Mouse (Mus musculus): ENCODE measurements around the gene Fdxacb1. TPM values are rescaled to one million over a fixed set of nuclear protein-coding genes. Genes with fewer than 3 reads are reported as not detected.

Gene Fdxacb1
- total RNA-seq, 2 experiments from 2014 or later = 4.6 to 4.8 TPM

GRCm38 (mm10) chr9:50752054-50752602 is 15.9 kb upstream of the Fdxacb1 start, which contains the start of gene Hspb2:
Hspb2 (minus strand) TSS chr9:50752354.
- intact Hi-C loops (cut with DNase I) = loop anchor here (2.0 kb wide), 1 partner anchor 15 kb away; no protein-coding TSS in a partner anchor
- Histone ChIP-seq H3K4me3 (peak within 1 kb of the TSS; percentile 45), H3K27ac (peak within 1 kb of the TSS; percentile 80)
- DNase-seq (ENCODE audit: extremely low spot score in 1 of 2, low spot score in 2 of 2) = no peak
- TF ChIP-seq CTCF (IDR thresholded peaks at IDR 0.05) = no peak

DNA sequence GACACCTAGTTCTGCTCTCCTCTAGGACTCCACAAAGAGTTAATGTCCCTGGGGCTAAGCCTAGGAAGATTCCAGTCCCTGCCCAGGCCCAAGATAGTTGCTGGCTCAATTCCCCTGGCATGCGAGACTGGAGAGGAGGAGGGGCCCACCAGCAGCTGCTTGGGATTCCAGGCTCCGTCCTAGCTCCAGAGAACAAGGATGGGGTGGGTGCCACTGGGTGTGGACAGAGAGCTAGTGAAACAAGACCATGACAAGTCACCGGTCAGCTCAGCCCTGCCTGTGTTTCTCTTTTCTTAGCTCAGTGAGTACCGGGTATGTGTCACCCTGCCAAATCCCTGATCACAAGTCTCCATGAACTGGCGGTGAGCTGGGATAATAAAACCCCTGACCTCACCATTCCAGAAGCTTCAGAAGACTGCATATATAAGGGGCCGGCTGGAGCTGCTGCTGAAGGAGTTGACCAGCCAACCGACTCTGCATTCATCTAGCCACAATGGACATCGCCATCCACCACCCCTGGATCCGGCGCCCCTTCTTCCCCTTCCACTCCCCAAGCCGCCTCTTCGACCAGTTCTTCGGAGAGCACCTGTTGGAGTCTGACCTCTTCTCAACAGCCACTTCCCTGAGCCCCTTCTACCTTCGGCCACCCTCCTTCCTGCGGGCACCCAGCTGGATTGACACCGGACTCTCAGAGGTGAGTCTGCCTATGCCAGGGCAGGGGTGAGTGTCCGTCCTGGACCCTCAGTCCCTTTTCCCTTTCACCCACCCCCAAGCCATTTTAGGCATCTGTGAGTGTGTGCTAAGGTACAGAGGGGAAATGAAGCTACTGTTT is 15.0 kb upstream of the Fdxacb1 start:
- peak; percentile 56 to 69 for DNase-seq (ENCODE audit: extremely low spot score in 1 of 2, low spot score in 2 of 2)
- no peak for TF ChIP-seq CTCF (IDR thresholded peaks at IDR 0.05)
- peak overlapping the region; percentile 45 for H3K4me3 ChIP-seq
- intact Hi-C loops (cut with DNase I) = loop anchor here (2.0 kb wide), 1 partner anchor 14 kb away; no protein-coding TSS in a partner anchor
- peak overlapping the region; percentile 80 for H3K27ac ChIP-seq

GRCm38 (mm10) chr9:50753947-50754346 is 14.1 kb upstream of the Fdxacb1 start:
- peak overlapping the region; percentile 45 for H3K4me3 ChIP-seq
- no peak for DNase-seq (ENCODE audit: extremely low spot score in 1 of 2, low spot score in 2 of 2)
- no peak for TF ChIP-seq CTCF (IDR thresholded peaks at IDR 0.05)
- peak overlapping the region; percentile 80 for H3K27ac ChIP-seq
- intact Hi-C loops (cut with DNase I) = loop anchor here (2.0 kb wide), 1 partner anchor 13 kb away; no protein-coding TSS in a partner anchor

DNA sequence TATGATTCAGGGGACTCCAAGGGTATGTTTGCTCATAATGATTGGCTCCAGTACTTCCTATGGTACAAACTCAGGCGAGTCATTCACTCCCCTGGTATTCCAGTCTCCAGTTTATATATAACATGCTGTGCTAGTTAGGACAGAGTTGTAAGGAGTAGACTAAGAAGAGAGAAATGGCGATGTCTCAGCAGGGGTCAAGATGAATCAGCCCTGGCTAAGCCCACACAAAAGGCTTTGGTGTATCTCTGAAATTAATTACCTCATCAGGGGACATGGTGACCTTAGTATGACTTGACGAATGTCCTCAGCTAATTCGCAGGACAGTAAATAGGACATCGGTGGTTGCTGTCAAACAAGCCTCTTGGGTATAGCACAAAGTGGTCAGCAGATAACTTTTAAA is 11.3 kb upstream of the Fdxacb1 start:
- Histone ChIP-seq H3K27ac (no peak overlapping the region), H3K4me3 (no peak overlapping the region)
- intact Hi-C loops (cut with DNase I) = no loop called here
- TF ChIP-seq CTCF (IDR thresholded peaks at IDR 0.05) = no peak
- no peak for DNase-seq (ENCODE audit: extremely low spot score in 1 of 2, low spot score in 2 of 2)

DNA sequence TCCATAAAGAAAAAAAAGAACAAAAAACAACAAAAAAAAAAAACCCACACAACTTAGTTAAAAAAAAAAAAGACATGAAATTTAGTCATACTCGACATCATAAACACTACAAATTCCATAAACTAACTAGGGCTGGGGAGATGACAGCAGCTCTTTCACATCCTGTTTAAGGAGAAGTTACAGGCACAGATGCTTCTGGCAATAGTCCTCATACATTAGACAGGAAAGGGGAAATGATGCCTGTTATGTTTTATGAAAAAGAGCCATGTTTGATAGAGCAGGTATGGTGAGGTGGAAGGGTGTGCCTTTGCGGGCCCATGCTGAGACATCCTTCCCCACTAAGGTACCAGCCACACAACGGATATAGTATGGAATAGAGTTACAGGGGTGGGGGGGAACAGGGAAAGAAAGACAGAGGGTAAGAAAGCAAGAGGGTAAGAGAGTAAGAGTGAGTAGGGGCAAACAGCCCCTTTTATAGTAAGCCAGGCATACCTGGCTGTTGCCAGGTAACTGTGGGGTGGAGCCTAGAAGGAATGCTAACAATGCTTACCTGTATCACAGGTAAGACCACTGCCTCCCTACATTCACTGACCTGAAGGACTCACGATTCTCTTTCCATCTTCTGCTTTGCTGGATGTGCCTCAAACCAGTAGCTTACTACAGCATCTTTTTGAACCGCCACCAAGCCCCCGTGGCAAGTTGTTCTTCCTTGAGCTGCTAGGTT is 6.4 kb upstream of the Fdxacb1 start:
- Histone ChIP-seq H3K4me3 (no peak overlapping the region), H3K27ac (no peak overlapping the region)
- DNase-seq (ENCODE audit: extremely low spot score in 1 of 2, low spot score in 2 of 2) = no peak
- TF ChIP-seq CTCF (IDR thresholded peaks at IDR 0.05) = no peak
- intact Hi-C loops (cut with DNase I) = no loop called here

DNA sequence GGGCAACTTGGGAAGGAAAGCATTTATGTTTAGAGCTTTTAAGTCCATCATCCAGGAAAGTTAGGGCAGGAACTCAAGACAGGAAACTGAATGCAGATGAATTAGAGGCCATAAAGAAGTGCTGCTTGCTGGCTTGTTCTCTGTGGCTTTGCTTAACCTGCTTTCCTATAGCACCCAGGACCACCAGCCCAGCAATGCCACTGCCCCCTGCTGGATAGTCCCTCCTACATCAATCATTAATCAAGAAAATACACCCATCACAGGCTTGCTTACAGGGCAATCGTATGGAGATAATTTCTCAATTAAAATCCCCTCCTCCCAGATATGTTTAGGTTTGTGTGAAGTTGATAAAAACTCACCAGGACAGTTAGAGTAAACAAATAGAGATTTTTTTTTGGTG is 4.7 kb upstream of the Fdxacb1 start:
- intact Hi-C loops (cut with DNase I) = no loop called here
- DNase-seq (ENCODE audit: extremely low spot score in 1 of 2, low spot score in 2 of 2) = no peak
- Histone ChIP-seq H3K27ac (no peak overlapping the region), H3K4me3 (no peak overlapping the region)
- peak; percentile 53 for TF ChIP-seq CTCF (IDR thresholded peaks at IDR 0.05)

DNA sequence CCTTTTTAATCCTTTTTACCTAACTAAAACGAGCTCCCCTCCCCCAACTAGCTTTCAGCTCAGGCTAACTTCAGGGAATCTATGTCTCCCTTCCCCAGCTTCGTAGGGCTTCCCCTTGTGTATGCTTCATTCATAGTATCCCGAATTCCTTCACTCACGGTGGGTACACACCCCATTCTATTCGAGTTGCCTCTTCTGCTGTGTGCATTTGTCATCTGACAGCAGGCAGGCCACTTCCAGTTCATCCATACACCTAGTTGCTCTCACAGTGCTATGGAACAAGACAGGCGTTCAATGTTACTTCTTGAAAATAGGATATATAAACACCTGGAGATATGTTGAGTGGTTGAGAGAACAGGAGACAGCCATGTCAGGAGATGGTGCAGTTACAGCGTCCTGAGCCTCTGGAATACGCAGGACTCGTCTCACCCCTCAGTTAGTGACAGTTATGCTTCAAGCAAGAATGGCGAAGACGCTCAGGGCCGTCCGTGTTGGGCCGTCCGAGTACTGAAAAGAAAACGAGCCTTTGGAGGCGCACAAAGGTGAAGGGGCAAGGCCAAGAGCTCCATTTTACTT is 417 bp upstream of the Fdxacb1 start:
- no peak for TF ChIP-seq CTCF (IDR thresholded peaks at IDR 0.05)
- H3K4me3 ChIP-seq = peak overlapping the region; percentile 83
- intact Hi-C loops (cut with DNase I) = loop anchor here (1.0 to 5.0 kb wide), 6 partner anchors 15 to 150 kb away; partner anchors contain the start of genes Dlat, Hspb2, Nkapd1 and Pih1d2
- DNase-seq (ENCODE audit: extremely low spot score in 1 of 2, low spot score in 2 of 2) = no peak
- H3K27ac ChIP-seq = peak overlapping the region; percentile 97

- Histone ChIP-seq H3K27ac (no peak overlapping the region), H3K4me3 (no peak overlapping the region)
- DNase-seq (ENCODE audit: extremely low spot score in 1 of 2, low spot score in 2 of 2) = no peak
- intact Hi-C loops (cut with DNase I) = no loop called here
- TF ChIP-seq CTCF (IDR thresholded peaks at IDR 0.05) = no peak
These were observed 2.0 kb downstream of the Fdxacb1 start for GRCm38 (mm10) chr9:50770011-50770410.

GRCm38 (mm10) chr9:50774026-50774462 is 6.0 kb downstream of the Fdxacb1 start:
- intact Hi-C loops (cut with DNase I) = no loop called here
- DNase-seq (ENCODE audit: extremely low spot score in 1 of 2, low spot score in 2 of 2) = no peak
- no peak for TF ChIP-seq CTCF (IDR thresholded peaks at IDR 0.05)
- peak overlapping the region; percentile 90 for H3K27ac ChIP-seq
- H3K4me3 ChIP-seq = peak overlapping the region; percentile 68

DNA sequence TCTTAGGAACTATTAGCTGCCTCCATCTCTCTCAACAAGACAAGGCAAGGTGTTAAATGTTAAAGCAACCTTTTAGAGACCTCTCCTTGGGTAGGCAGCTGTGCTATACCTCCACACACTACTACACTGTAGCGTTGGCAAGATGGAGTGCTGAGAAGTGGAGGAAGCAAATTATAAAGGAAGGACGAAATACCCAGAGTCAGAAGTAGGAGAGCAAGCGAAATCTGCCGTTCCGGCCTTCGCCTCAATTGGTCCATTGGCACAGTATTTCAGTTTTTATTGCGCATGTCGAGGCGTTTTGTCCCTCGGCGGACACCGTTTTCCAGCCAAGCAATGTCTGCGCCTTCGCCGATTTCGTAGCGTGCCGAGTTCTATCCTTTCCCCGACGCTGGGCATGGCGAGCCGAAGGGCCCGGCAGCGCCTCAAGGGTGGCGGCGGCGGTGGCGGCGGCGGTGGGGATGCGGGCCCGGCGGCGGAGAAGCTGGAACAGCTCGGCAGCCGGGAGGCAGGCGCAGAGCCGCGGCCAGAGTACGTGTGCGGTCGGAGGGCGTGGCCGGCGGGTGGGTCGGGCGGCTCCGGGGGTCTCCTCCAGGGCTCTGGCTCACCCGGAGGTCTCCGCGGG is 7.1 kb downstream of the Fdxacb1 start, which contains the start of the genes Alg9 and 1110032A03Rik:
Gene Alg9 (plus strand): TSS at position 29 of the 622 bp plus-strand sequence.
Gene 1110032A03Rik (minus strand): TSS at position 530 of the 622 bp plus-strand sequence.
- peak; percentile 88 to 89 for DNase-seq (ENCODE audit: extremely low spot score in 1 of 2, low spot score in 2 of 2)
- TF ChIP-seq CTCF (IDR thresholded peaks at IDR 0.05) = no peak; the same call in 1 of the 2 replicates
- H3K4me3 ChIP-seq = peak within 1 kb of the TSS; percentile 68
- intact Hi-C loops (cut with DNase I) = no loop called here
- peak within 1 kb of the TSS; percentile 90 for H3K27ac ChIP-seq

DNA sequence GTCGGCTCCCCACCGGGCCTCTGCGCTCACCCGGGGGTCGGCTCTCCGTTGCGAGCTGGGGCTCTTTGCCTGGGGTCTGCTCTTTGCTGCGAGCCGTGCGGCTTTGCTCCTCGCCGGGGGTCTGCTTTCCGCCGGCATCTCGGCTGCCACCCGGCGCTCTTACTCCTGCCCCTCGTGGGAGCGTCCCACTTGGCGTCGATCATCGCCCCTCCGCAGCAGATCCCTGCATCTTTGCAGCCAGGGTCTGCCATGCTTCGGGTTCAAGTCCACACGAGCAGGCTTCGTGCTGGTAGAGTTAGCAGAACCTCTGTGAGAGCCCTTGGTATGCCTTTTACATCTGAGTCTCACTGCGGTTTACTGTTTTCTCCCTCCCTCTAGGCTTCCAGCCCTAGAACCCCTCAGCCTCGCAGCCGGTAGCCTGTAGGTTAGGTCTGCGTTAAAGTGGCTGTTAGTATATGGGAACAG is 7.7 kb downstream of the Fdxacb1 start:
- Histone ChIP-seq H3K27ac (peak overlapping the region; percentile 90), H3K4me3 (peak overlapping the region; percentile 68)
- intact Hi-C loops (cut with DNase I) = no loop called here
- TF ChIP-seq CTCF (IDR thresholded peaks at IDR 0.05) = no peak
- DNase-seq (ENCODE audit: extremely low spot score in 1 of 2, low spot score in 2 of 2) = no peak
